Mouse (Mus musculus) left cerebral cortex, postnatal 4 days (tissue): ENCODE data around the gene Rnf151. TPM values are rescaled to one million over a fixed set of nuclear protein-coding genes. Genes with fewer than 3 reads are reported as not detected.
"Not testable (repeated sequence)": the region's sequence is repeated elsewhere in the genome, so short reads cannot be mapped to it uniquely, and the experiment has no call there.

Experiments used
- DNase-seq: peaks from one replicate; pipeline ENCODE4 v3.0.0-alpha.2; 2022
- intact Hi-C: fragments of 180-260 bp; cut with DNase I; formaldehyde crosslinking; loops from one replicate; pipeline ENCODE4 v1.15.1; 2025
- total RNA-seq, 2 experiments: library from RNA; stranded (reverse); gene quantifications; 2 replicates each; pipeline ENCODE4 v1.2.3; 2021

The Rnf151 gene
- total RNA-seq, 2 experiments from 2014 or later: not detected

DNA sequence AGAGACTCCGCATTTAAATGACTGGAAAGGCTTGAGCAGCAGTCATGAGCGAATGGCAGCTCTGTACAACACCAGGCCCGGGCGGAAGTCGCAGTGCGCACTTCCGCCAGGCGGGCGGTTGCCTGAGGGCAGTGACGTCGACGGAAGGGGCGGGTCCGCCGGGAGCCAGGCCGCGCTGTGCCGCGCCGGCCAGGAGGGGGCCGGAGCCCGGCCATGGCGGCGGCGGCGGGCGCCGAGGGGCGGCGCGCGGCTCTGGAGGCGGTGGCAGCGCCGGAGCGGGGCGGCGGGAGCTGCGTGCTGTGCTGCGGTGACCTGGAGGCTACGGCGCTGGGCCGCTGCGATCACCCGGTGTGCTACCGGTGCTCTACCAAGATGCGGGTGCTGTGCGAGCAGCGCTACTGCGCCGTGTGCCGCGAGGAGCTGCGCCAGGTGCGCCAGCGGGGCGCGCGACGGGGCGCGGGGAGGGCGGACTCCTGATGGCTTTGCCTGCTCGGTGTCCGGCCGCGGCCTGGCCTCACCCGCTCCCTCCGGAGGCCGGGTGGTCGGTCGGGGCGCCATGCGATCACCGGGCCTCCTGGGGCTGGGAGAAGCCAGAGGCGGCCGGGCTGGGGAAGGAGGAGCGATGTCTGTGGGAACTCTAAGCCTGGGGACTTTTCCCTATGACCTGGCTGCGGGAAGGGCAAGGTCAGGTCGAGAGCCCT lies 48.2 kb downstream of the Rnf151 start, which contains the start of gene Zfp598:
Gene Zfp598 (plus strand): TSS at position 143 of the 701 bp plus-strand sequence.
- peak; percentile 94 for DNase-seq
- intact Hi-C loops: no loop called here

DNA sequence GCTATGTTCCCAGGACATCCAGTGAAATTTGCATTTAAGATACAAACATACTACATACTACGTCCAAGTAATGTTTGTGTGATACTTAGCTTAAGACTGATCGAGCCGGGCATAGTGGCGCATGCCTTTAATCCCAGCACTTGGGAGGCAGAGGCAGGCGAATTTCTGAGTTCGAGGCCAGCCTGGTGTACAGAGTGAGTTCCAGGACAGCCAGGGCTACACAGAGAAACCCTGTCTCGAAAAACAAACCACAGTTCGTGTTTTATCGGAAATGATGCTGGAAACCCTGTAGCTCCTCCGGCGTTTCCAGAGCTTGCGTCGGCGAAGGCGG lies 48.7 kb downstream of the Rnf151 start:
- intact Hi-C loops, DNase-seq: not testable (repeated sequence)

DNA sequence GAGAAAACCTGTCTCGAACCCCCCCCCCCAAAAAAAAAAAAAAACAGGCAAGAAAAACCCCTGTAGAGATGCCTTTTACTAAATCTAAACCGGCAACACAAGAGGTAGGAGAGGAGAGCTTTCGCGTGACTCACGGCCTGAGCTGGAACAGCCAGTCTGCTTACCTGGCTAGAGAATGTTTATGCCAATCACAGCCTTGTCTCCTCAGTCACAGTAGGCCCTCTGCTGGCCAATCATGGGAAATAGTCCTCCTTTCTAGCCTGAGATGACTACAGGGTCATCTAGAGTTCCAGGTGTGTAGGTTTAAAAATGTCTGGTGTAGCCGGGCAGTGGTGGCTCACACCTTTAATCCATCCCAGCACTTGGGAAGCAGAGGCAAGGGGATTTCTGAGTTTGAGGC lies 50.4 kb downstream of the Rnf151 start:
- peak; percentile 55 for DNase-seq
- intact Hi-C loops: no loop called here

DNA sequence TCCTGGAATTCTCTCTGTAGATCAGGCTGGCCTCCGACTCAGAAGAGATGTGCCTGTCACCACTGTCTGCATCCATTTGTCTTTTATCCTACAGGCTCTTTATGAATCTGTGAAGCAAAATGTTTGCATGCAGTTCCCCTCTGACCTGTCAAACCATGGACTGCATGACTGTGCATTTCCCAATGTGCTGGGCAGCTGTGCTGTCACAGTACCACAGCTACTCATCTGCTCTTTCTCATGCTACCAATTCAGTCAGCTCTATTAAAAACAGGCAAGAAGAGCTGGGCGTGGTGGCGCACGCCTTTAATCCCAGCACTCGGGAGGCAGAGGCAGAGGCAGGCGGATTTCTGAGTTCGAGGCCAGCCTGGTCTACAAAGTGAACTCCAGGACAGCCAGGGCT lies 50.9 kb downstream of the Rnf151 start:
- DNase-seq, intact Hi-C loops: not testable (repeated sequence)

Other genes with a start within 250 kb of the Rnf151 start
- 10 to 100 TPM; 39.0 to 41.7 TPM for gene E4f1, start 247.8 kb downstream of the Rnf151 start, total RNA-seq
- 10 to 100 TPM; 45.3 to 45.9 TPM for gene Pgp, start 247.7 kb downstream of the Rnf151 start, total RNA-seq
- gene Bricd5, start 244.2 kb downstream of the Rnf151 start, total RNA-seq: under 1 TPM; 0.54 to 0.92 TPM
- gene Mlst8, start 239.0 kb downstream of the Rnf151 start, total RNA-seq: 10 to 100 TPM; 33.4 to 39.1 TPM
- gene Caskin1, start 229.5 kb downstream of the Rnf151 start, total RNA-seq: 100 to 1,000 TPM; 158 to 180 TPM
- gene Traf7, start 190.1 kb downstream of the Rnf151 start, total RNA-seq: 100 to 1,000 TPM; 166 to 172 TPM
- 10 to 100 TPM; 12.2 to 12.5 TPM for gene Rab26, start 183.9 kb downstream of the Rnf151 start, total RNA-seq
- 10 to 100 TPM; 75.0 to 91.3 TPM for gene Pkd1, start 168.2 kb downstream of the Rnf151 start, total RNA-seq
- gene Tsc2, start 85.4 kb downstream of the Rnf151 start, total RNA-seq: 100 to 1,000 TPM; 152 to 158 TPM
- 1 to 10 TPM; 7.0 to 8.5 TPM for gene Nthl1, start 85.4 kb downstream of the Rnf151 start, total RNA-seq
- 10 to 100 TPM; 40.2 to 43.6 TPM for gene Slc9a3r2, start 67.7 kb downstream of the Rnf151 start, total RNA-seq
- gene Npw, start 59.6 kb downstream of the Rnf151 start, total RNA-seq: under 1 TPM in 1 of 2 experiments, not detected in 1; 0.66 TPM
- 10 to 100 TPM; 45.5 to 48.5 TPM for gene Zfp598, start 48.4 kb downstream of the Rnf151 start, total RNA-seq
- 100 to 1,000 TPM; 164 to 176 TPM for gene Syngr3, start 28.1 kb downstream of the Rnf151 start, total RNA-seq
- 10 to 100 TPM; 21.0 to 22.7 TPM for gene Gfer, start 21.9 kb downstream of the Rnf151 start, total RNA-seq
- 1 to 10 TPM; 5.6 to 7.2 TPM for gene Noxo1, start 21.8 kb downstream of the Rnf151 start, total RNA-seq
- gene Tbl3, start 10.4 kb downstream of the Rnf151 start, total RNA-seq: 10 to 100 TPM; 34.8 to 36.6 TPM
- 100 to 1,000 TPM; 619 to 676 TPM for gene Rps2, start 53 bp upstream of the Rnf151 start, total RNA-seq
- 100 to 1,000 TPM; 130 to 145 TPM for gene Ndufb10, start 6.4 kb upstream of the Rnf151 start, total RNA-seq
- not detected for gene Rpl3l, start 9.8 kb upstream of the Rnf151 start, total RNA-seq
- 10 to 100 TPM; 36.6 to 42.7 TPM for gene Msrb1, start 18.6 kb upstream of the Rnf151 start, total RNA-seq
- gene Hs3st6, start 34.9 kb upstream of the Rnf151 start, total RNA-seq: not detected
- not detected for gene Meiob, start 86.2 kb upstream of the Rnf151 start, total RNA-seq
- gene Hagh, start 122.1 kb upstream of the Rnf151 start, total RNA-seq: 10 to 100 TPM; 48.0 to 50.0 TPM
- 10 to 100 TPM; 13.1 to 13.8 TPM for gene Fahd1, start 132.3 kb upstream of the Rnf151 start, total RNA-seq
- under 1 TPM in 1 of 2 experiments, not detected in 1; 0.22 TPM for gene Igfals, start 147.9 kb upstream of the Rnf151 start, total RNA-seq
- gene Nubp2, start 168.3 kb upstream of the Rnf151 start, total RNA-seq: 10 to 100 TPM; 35.9 to 39.3 TPM
- gene Spsb3, start 168.6 kb upstream of the Rnf151 start, total RNA-seq: 10 to 100 TPM; 43.6 to 46.0 TPM
- gene Eme2, start 177.0 kb upstream of the Rnf151 start, total RNA-seq: 10 to 100 TPM; 36.2 to 36.4 TPM
- gene Mrps34, start 177.1 kb upstream of the Rnf151 start, total RNA-seq: 10 to 100 TPM; 48.9 to 50.0 TPM
- gene Nme3, start 178.4 kb upstream of the Rnf151 start, total RNA-seq: 10 to 100 TPM; 38.7 to 43.0 TPM
- 100 to 1,000 TPM; 255 to 270 TPM for gene Mapk8ip3, start 218.9 kb upstream of the Rnf151 start, total RNA-seq
- gene Jpt2, start 242.6 kb upstream of the Rnf151 start, total RNA-seq: 10 to 100 TPM; 31.5 to 37.2 TPM